Mouse (Mus musculus): ENCODE results near the gene Rnf34.

Gene Rnf34

GRCm38 (mm10) chr5:122849521-122850318, at the start of gene Rnf34:
Gene Rnf34, plus strand, starts transcription at chr5:122850048.
- DNase-seq (ENCODE audit: low spot score in 2 of 2), result peak; percentile 85 to 93

- DNase-seq (ENCODE audit: low spot score in 2 of 2), result no peak
Observed at GRCm38 (mm10) chr5:122800345-122801010, 49.4 kb upstream of the Rnf34 start.

DNA sequence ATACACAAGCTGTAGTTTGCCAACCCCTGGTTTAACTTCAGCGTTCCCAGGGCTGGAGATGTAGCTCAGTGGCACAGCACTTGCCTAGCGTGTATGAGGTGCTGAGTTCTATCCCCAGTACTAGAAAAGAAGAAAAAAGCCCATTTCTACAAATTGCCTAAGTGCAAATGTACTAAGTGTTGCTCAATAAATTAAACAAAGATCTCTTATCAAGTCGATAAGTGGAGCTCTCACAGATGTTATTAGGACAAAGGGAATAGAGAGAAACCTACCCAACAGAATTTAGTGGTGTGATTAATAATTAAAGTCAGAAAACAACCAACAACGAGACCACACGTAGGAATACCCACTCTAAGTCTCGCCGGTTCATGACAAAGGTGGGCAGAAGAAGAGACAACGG, 48.2 kb upstream of the Rnf34 start:
- DNase-seq (ENCODE audit: low spot score in 2 of 2), result no peak

GRCm38 (mm10) chr5:122802706-122803105, 47.1 kb upstream of the Rnf34 start:
- DNase-seq (ENCODE audit: low spot score in 2 of 2), result no peak

DNA sequence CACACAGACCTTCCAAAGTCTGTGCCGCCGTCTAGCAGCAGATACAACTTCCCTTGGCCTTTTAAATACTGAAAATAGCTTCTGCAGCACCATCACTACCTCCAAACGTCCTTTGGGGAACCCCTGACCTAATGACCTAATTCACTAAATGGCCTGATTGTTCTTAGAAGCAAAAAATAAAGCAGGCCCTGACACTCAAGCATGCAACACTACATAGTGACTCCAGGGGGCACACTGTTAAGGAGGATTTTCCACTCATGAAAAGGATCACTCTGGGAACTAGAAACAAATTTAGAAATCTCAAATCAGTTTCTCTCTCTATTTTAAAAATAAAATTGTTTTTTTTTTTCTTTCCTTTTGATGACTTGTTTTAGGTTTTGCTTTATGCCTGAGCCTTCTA, 44.3 kb upstream of the Rnf34 start:
- DNase-seq (ENCODE audit: low spot score in 2 of 2), result no peak

GRCm38 (mm10) chr5:122811364-122812079, 38.3 kb upstream of the Rnf34 start:
- DNase-seq (ENCODE audit: low spot score in 2 of 2), result peak in 1 of 2 experiments; percentile 30

- no peak for DNase-seq (ENCODE audit: low spot score in 2 of 2)
Observed at GRCm38 (mm10) chr5:122812699-122813098, 37.1 kb upstream of the Rnf34 start.

- peak; percentile 78 to 79 for DNase-seq (ENCODE audit: low spot score in 2 of 2)
Observed at GRCm38 (mm10) chr5:122820777-122821523, 28.9 kb upstream of the Rnf34 start, which contains the start of gene Anapc5. Gene Anapc5, minus strand, starts transcription at chr5:122821339.

DNA sequence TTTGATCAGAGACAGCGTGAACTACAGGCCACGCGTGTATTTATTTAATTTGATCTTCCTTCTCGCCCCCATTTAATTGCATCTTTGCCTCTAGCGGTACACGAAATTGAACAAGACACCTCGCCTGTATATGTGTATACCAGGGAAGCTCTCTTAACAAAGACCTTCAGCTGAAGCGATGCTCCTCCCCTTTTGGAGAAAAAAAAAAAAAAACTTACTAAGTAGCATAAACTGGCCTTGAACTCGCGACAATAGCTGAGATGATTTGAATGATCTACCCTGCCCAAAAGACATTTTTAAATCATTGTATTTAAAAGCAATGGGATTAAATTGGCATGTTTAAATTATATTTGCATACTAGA, 28.3 kb upstream of the Rnf34 start:
- no peak for DNase-seq (ENCODE audit: low spot score in 2 of 2)

DNA sequence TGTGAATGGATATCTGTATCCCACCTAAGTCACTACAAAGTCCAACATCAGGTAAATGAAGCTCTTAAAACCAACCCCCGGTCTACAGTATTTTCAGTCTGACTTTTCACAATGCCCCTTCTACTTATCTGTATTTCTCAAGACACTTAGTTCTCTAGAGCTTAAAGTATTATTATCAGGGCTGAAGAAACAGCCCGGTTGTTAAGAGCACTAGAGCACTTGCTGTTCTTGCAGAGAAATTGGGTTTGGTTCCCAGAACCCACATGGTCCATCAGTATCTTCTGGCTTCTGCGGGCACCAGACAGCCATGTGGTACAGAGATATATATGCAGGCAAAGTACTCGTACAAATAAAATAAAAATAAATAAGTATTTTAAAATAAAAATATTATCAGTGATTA, 27.4 kb upstream of the Rnf34 start:
- DNase-seq (ENCODE audit: low spot score in 2 of 2), result no peak

- no peak for DNase-seq (ENCODE audit: low spot score in 2 of 2)
Observed at GRCm38 (mm10) chr5:122823976-122824375, 25.9 kb upstream of the Rnf34 start.

- no peak for DNase-seq (ENCODE audit: low spot score in 2 of 2)
Observed at GRCm38 (mm10) chr5:122824450-122824849, 25.4 kb upstream of the Rnf34 start.

- DNase-seq (ENCODE audit: low spot score in 2 of 2), result no peak
Observed at GRCm38 (mm10) chr5:122825099-122825498, 24.7 kb upstream of the Rnf34 start.

- no peak for DNase-seq (ENCODE audit: low spot score in 2 of 2)
Observed at GRCm38 (mm10) chr5:122832536-122832935, 17.3 kb upstream of the Rnf34 start.

- DNase-seq (ENCODE audit: low spot score in 2 of 2), result no peak
Observed at GRCm38 (mm10) chr5:122832996-122833395, 16.9 kb upstream of the Rnf34 start.

DNA sequence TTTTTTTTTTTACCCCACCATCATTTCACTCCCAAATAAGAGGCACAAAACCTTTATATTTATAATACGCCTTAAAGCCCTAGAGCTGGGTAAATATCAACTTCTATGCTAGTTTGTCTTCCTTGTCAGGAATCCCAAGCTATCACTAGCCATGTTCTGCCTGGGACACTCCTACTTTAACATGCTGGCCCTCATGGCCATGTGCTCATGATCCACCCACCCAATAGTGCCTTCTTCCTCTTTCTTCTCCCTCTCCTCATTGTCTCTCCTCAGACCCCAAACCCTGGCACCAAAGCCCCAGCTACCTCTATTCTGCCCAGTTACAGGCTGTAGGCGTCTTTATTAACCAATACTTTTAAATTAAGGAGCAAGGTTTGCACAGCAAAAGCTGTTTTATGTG, 8.7 kb upstream of the Rnf34 start:
- no peak for DNase-seq (ENCODE audit: low spot score in 2 of 2)

GRCm38 (mm10) chr5:122843799-122844198, 6.0 kb upstream of the Rnf34 start:
- DNase-seq (ENCODE audit: low spot score in 2 of 2), result no peak

- DNase-seq (ENCODE audit: low spot score in 2 of 2), result peak in 1 of 2 experiments; percentile 17
Observed at GRCm38 (mm10) chr5:122850319-122851002, 613 bp downstream of the Rnf34 start.

DNA sequence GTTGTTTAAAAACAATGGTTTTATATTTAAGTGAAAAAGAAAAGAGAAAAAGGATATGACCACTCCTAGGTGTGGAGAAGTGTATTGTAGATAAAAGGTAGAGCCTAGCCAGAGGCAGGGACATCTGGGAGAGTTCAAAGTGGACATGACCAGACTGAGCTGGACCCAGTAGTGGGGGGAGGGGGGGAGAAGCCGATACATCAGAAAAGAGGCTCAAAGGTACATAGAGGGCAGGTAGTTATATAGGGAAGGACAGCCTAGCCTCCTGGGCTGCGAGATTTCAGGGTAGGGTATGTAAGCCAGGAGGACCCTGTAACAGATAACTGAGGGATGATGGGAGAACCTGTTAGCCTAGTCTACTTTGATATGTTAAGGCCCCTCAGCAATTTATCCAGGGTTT, 2.8 kb downstream of the Rnf34 start:
- no peak for DNase-seq (ENCODE audit: low spot score in 2 of 2)

GRCm38 (mm10) chr5:122855858-122856257, 6.0 kb downstream of the Rnf34 start:
- no peak for DNase-seq (ENCODE audit: low spot score in 2 of 2)

GRCm38 (mm10) chr5:122863053-122863452, 13.2 kb downstream of the Rnf34 start:
- no peak for DNase-seq (ENCODE audit: low spot score in 2 of 2)

All from frontal cortex, postnatal 25 days (tissue).